Mouse (Mus musculus) stomach, postnatal 0 days (tissue): ENCODE data around the gene Dtx1. TPM values are rescaled to one million over a fixed set of nuclear protein-coding genes. Genes with fewer than 3 reads are reported as not detected.

Experiments
- ATAC-seq: fragments of 200-750 bp; cut with Nextera tagmentation; 2 replicates; pipeline ENCODE4 v1.8.0; 2017; ENCODE audit not compliant: low FRiP score, low TSS enrichment
- DNase-seq: peaks from one replicate; pipeline ENCODE4 v3.0.0-alpha.2; 2016; ENCODE audit warnings: low spot score
- H3K27ac ChIP-seq: fragments of 300-500 bp; sonication (generic); replicated peaks from 2 replicates; pipeline ENCODE4 v1.5.1; 2014; ENCODE audit warnings: mild to moderate bottlenecking, control low read depth
- H3K27me3 ChIP-seq: fragments of 300-500 bp; sonication (generic); 2 replicates; pipeline ENCODE4 v1.6.1; 2014; ENCODE audit warnings: low read length; ENCODE audit not compliant: control insufficient read depth, insufficient read depth
- H3K36me3 ChIP-seq: fragments of 300-500 bp; sonication (generic); 2 replicates; pipeline ENCODE4 v1.6.1; 2014; ENCODE audit warnings: low read length, mixed read lengths; ENCODE audit not compliant: control insufficient read depth, insufficient read depth
- H3K4me1 ChIP-seq: fragments of 300-500 bp; sonication (generic); replicated peaks from 2 replicates; pipeline ENCODE4 v1.6.1; 2014; ENCODE audit warnings: antibody characterized with exemption; ENCODE audit not compliant: control insufficient read depth, insufficient read depth
- H3K4me2 ChIP-seq: fragments of 300-500 bp; sonication (generic); replicated peaks from 2 replicates; pipeline ENCODE4 v1.6.1; 2014; ENCODE audit warnings: low read depth, mild to moderate bottlenecking, control low read depth, moderate library complexity
- H3K4me3 ChIP-seq: fragments of 300-500 bp; sonication (generic); 2 replicates; pipeline ENCODE4 v1.5.1; 2014; ENCODE audit warnings: low read depth, low read length, control low read depth
- H3K9ac ChIP-seq: fragments of 300-500 bp; sonication (generic); 2 replicates; pipeline ENCODE4 v1.6.1; 2014; ENCODE audit warnings: mild to moderate bottlenecking, low read length, control low read depth, mixed read lengths
- H3K9me3 ChIP-seq: fragments of 300-500 bp; sonication (generic); 2 replicates; pipeline ENCODE4 v1.6.1; 2016; ENCODE audit warnings: low read length; ENCODE audit not compliant: control insufficient read depth
- CTCF ChIP-seq: IDR thresholded peaks from 2 replicates; pipeline ENCODE4 v1.5.1; 2016; ENCODE audit warnings: antibody characterized with exemption, low read depth, mild to moderate bottlenecking, moderate library complexity
- EP300 ChIP-seq: optimal IDR thresholded peaks from 2 replicates; pipeline ENCODE3; 2016; ENCODE audit warnings: antibody characterized with exemption
- WGBS: fragments of 180-500 bp; shearing (Covaris S2); extraction: QIAGEN DNeasy Blood & Tissue Kit; methylation state at CpG from one replicate; pipeline ENCODE4 v1.1.7; 2014; 5-methylcytosine and 5-hydroxymethylcytosine counted together
- polyA plus RNA-seq: library from polyadenylated mRNA; unstranded; fragments of >200 nt; fragmentation: Nextera tagmentation; extraction: Ambion mirVana; gene quantifications from 2 replicates; pipeline ENCODE4 v1.2.1, GENCODE M21; 2015

The Dtx1 gene
- polyA plus RNA-seq, 1 experiment from 2014 or later = 2.0 TPM

- H3K9ac ChIP-seq = no peak overlapping the region
- no peaks in the 10 kb centered on the region for H3K27me3 ChIP-seq
- 71% methylated on average over 16 of the region's 16 CpGs for WGBS
- no peaks in the 10 kb centered on the region for H3K4me1 ChIP-seq
- H3K27ac ChIP-seq = no peak overlapping the region
- H3K9me3 ChIP-seq = no peaks in the 10 kb centered on the region
- no peaks in the 10 kb centered on the region for H3K36me3 ChIP-seq
- no peak overlapping the region for H3K4me2 ChIP-seq
- H3K4me3 ChIP-seq = no peak overlapping the region
- DNase-seq = no peak
- ATAC-seq = no peak
- TF ChIP-seq EP300 (no peak), CTCF (no peak)
These were observed 15.5 kb downstream of the Dtx1 start for GRCm38 (mm10) chr5:120696057-120696743.

DNA sequence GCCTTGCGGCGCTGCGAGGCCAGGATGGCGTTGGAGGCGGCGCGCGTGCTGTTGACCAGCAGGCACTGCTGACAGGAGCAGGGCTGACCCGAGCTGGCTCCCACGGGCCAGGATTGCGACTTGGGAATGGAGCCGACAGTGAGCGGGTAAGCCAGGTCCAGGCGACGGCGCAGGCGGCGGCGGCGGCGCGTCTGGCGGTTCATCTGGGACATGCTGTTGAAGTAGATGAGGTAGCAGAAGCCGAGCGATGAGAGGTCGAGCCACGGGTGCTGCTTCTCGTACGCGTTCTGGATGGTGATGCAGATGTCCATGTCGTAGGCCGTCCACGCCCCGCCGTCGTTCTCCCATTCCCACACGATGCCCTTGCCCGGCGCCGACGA lies 17.0 kb downstream of the Dtx1 start:
- Histone ChIP-seq H3K4me2 (no peak overlapping the region), H3K9ac (no peak overlapping the region), H3K4me3 (no peak overlapping the region), H3K9me3 (no peaks in the 10 kb centered on the region), H3K4me1 (no peaks in the 10 kb centered on the region), H3K36me3 (no peaks in the 10 kb centered on the region), H3K27me3 (no peaks in the 10 kb centered on the region), H3K27ac (no peak overlapping the region)
- TF ChIP-seq CTCF = no peak
- no peak for TF ChIP-seq EP300
- 24% methylated on average over 37 of the region's 41 CpGs for WGBS
- ATAC-seq = no peak
- DNase-seq = no peak

DNA sequence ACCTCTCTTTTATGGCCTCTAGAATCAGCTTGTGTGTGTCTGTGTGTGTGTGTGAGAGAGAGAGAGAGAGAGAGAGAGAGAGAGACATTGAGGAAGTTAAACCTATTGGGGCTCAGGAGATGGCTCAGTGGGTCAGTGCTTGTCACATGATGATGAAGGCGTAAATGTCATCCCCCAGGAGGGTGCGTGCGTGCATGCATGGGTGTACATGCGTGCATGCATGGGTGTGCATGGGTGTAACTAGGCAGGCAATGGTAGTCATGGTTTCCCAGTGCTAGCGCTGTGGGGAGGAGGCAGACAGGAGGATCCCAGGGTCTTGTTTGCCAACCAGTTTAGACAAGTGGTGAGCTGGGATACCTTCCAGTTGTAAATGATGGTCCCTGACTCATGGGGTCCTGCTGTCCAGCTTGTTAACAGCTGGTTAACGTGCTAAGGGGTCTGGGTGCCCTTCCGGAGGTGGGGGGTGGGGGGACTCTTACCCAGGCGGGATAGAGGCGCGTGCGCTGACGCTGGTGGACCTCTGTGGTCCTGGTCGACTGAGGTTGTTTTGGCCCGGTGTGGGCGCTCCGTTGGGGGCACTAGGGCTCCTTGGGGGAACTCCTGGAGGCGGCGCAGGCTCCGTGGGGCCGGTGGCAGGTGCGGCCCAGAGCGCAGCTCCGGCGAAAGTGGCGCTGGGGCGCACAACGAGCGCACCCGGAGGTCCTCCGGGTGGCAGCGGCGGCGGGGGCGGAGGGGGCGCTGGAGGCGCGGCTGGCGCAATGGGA lies 17.6 kb downstream of the Dtx1 start:
- Histone ChIP-seq H3K9me3 (no peaks in the 10 kb centered on the region), H3K4me2 (no peak overlapping the region)

GRCm38 (mm10) chr5:120692034-120692433 lies 19.7 kb downstream of the Dtx1 start:
- 72% methylated on average over 19 of the region's 19 CpGs for WGBS
- Histone ChIP-seq H3K4me1 (no peaks in the 10 kb centered on the region), H3K4me3 (no peak overlapping the region), H3K4me2 (no peak overlapping the region), H3K36me3 (no peaks in the 10 kb centered on the region), H3K27ac (no peak overlapping the region), H3K27me3 (no peaks in the 10 kb centered on the region), H3K9ac (no peak overlapping the region), H3K9me3 (no peaks in the 10 kb centered on the region)
- no peak for TF ChIP-seq CTCF
- TF ChIP-seq EP300 = no peak
- ATAC-seq (no peak), DNase-seq (no peak)

More for the DNA sequence above, 17.6 kb downstream of the Dtx1 start:
- H3K36me3 ChIP-seq = no peaks in the 10 kb centered on the region
- no peak for TF ChIP-seq CTCF
- DNase-seq (no peak), ATAC-seq (no peak)
- no peak overlapping the region for H3K4me3 ChIP-seq
- no peaks in the 10 kb centered on the region for H3K27me3 ChIP-seq
- H3K27ac ChIP-seq = no peak overlapping the region
- no peak overlapping the region for H3K9ac ChIP-seq
- no peaks in the 10 kb centered on the region for H3K4me1 ChIP-seq
- WGBS = 24% methylated on average over 38 of the region's 38 CpGs

DNA sequence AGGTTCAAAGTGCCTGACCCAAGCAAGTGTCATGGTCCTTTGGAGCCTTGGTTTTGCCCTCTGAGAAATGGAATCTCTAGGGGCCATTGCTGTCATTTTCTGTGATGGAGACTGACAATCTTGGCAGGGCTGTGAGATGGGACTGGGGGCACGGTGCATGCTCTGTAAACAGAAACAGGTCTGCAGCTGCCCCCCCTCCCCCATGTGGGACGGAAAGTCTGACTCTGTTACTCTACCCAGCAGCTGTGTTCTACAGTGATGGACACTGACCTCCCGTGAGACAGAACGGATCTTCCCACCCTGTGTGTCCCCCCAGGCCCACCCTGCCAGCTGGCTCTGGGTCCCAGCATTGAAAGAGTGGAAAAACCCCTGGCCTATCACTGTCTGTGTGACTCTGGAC lies 21.3 kb downstream of the Dtx1 start:
- 42% methylated on average over 4 of the region's 4 CpGs for WGBS
- Histone ChIP-seq H3K9me3 (no peaks in the 10 kb centered on the region), H3K4me3 (no peak overlapping the region), H3K27me3 (no peaks in the 10 kb centered on the region), H3K4me2 (no peak overlapping the region), H3K27ac (no peak overlapping the region), H3K36me3 (no peaks in the 10 kb centered on the region), H3K4me1 (no peaks in the 10 kb centered on the region), H3K9ac (no peak overlapping the region)
- no peak for DNase-seq
- ATAC-seq = no peak
- TF ChIP-seq EP300 (no peak), CTCF (no peak)

DNA sequence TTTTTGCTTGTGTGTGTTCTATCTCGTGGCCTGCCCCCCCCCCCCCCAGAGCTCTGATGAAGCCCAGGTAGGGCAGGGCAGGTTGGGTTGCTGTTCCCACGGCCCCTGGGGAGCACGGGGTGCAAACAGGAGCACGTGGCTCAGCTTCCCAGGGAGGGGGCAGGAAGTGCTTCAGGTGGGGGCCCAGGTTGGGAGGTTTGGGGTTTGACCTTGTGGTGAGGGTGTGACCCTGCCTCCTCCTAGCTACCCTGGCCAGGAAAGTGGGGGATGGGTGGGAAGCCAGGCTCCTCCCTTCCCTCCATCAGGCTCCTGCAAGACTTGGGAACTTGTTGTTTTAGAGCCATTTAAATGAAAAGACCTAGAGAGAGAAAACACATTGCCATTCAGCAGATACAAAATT lies 23.3 kb downstream of the Dtx1 start:
- H3K27ac ChIP-seq = no peak overlapping the region
- no peaks in the 10 kb centered on the region for H3K36me3 ChIP-seq
- H3K4me3 ChIP-seq = no peak overlapping the region
- no peak overlapping the region for H3K9ac ChIP-seq
- H3K27me3 ChIP-seq = no peaks in the 10 kb centered on the region
- ATAC-seq (no peak), DNase-seq (no peak)
- H3K4me1 ChIP-seq = no peaks in the 10 kb centered on the region
- no peak for TF ChIP-seq EP300
- WGBS = 32% methylated on average over 4 of the region's 4 CpGs
- no peaks in the 10 kb centered on the region for H3K9me3 ChIP-seq
- H3K4me2 ChIP-seq = no peak overlapping the region
